Mouse (Mus musculus): Measurements from ENCODE around the gene Rnasek. TPM values are rescaled to one million over a fixed set of nuclear protein-coding genes. Genes with fewer than 3 reads are reported as not detected.

Gene Rnasek
- polyA plus RNA-seq, 1 experiment from 2014 or later, result 379 TPM

DNA sequence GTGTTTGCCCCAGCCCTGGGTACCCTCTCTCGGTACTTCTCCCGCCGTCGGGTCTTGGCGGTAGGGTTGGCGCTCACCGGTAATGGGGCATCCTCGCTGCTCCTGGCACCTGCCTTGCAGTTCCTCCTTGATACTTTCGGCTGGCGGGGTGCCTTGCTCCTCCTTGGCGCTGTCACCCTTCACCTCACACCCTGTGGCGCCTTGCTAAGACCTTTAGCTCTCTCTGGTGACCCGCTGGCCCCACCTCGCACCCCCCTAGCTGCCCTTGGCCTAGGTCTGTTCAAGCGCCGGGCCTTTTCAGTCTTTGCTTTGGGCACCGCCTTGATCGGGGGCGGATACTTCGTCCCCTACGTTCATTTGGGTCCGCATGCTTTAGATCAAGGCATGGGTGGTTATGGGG lies 24.3 kb downstream of the Rnasek start:
- ATAC-seq, result no peak
- 0 out of 2 replicates have a peak overlapping the region, but pooled peaks have one; percentile 6 for H3K4me3 ChIP-seq (ENCODE audit: low read depth, low read length)
- H3K9me3 ChIP-seq (replicated peaks; ENCODE audit: control insufficient read depth, low read length, poor library complexity, severe bottlenecking), result no peaks in the 10 kb centered on the region
- H3K4me2 ChIP-seq (ENCODE audit: low read length), result peak overlapping the region; percentile 89; the same call in 1 of the 2 replicates
- H3K36me3 ChIP-seq (ENCODE audit: control insufficient read depth, insufficient read depth, low read length), result 0 out of 2 replicates have a peak, but pooled peaks cover 2% of the 10 kb centered on the region
- H3K4me1 ChIP-seq (ENCODE audit: control insufficient read depth, insufficient read depth, low read length), result peaks cover 35% of the 10 kb centered on the region
- 10% methylated on average over 22 of the region's 22 CpGs for WGBS
- peaks cover 32% of the 10 kb centered on the region for H3K27me3 ChIP-seq (ENCODE audit: control insufficient read depth, insufficient read depth, low read depth, low read length)
- H3K9ac ChIP-seq (ENCODE audit: low read depth, low read length), result peak overlapping the region; percentile 28; the same call in 1 of the 2 replicates
- no peak overlapping the region for H3K27ac ChIP-seq (ENCODE audit: low read length)

DNA sequence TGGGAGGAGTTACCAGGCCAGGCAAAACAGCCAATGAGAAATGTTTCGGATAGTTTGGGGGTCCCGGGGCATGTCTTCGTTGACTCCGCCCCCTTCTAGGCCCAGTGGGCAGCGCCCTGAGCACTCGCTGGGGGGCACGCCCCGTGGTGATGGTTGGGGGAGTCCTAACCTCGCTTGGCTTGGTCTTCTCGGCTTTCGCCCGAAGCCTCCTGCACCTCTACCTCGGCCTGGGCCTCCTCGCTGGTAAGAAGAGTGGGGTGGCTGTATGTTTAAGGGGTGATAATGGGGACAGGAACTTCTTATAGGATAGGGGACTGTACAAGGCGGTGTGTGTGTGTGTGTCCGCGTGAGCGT lies 24.8 kb downstream of the Rnasek start:
- 4% methylated on average over 18 of the region's 18 CpGs for WGBS
- Histone ChIP-seq H3K9ac (ENCODE audit: low read depth, low read length) (peak overlapping the region; percentile 67), H3K4me1 (ENCODE audit: control insufficient read depth, insufficient read depth, low read length) (peaks cover 35% of the 10 kb centered on the region), H3K9me3 (replicated peaks; ENCODE audit: control insufficient read depth, low read length, poor library complexity, severe bottlenecking) (no peaks in the 10 kb centered on the region), H3K4me3 (ENCODE audit: low read depth, low read length) (peak overlapping the region; percentile 40; the same call in 1 of the 2 replicates), H3K36me3 (ENCODE audit: control insufficient read depth, insufficient read depth, low read length) (0 out of 2 replicates have a peak, but pooled peaks cover 2% of the 10 kb centered on the region), H3K27ac (ENCODE audit: low read length) (no peak overlapping the region), H3K4me2 (ENCODE audit: low read length) (peak overlapping the region; percentile 89), H3K27me3 (ENCODE audit: control insufficient read depth, insufficient read depth, low read depth, low read length) (peaks cover 32% of the 10 kb centered on the region)
- no peak for ATAC-seq

DNA sequence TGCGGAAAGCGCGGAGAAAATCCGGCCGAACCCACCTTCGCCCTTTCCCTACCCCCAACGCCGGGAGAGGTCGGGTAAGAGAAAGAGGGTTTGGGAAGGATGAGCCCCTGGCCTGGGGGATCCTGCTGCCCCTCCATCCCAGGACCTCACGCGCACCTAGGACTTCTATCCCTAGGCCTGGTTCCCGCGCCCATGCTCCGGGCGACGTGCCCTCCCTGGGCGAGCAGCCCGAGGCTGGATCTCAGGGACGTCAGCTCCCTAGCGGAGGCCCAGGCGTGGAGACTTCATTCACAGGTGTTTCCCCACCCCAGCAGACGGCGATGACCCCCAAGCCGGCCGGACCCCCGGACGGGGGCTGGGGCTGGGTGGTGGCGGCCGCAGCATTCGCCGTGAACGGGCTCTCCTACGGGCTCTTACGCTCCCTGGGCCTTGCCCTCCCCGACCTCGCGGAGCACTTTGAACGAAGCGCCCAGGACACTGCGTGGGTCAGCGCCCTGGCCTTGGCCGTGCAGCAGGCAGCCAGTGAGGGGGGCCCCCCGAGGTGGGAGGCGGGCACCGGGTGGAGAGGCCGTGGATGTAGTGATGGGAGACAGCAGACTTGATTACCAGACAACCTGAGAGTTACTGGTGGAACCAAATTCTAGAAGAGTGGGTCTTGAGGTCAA lies 25.3 kb downstream of the Rnasek start:
- WGBS, result under 1% methylated on average over 44 of the region's 46 CpGs
- peak overlapping the region; percentile 89 for H3K4me2 ChIP-seq (ENCODE audit: low read length)
- no peaks in the 10 kb centered on the region for H3K9me3 ChIP-seq (replicated peaks; ENCODE audit: control insufficient read depth, low read length, poor library complexity, severe bottlenecking)
- no peak overlapping the region for H3K27ac ChIP-seq (ENCODE audit: low read length)
- H3K27me3 ChIP-seq (ENCODE audit: control insufficient read depth, insufficient read depth, low read depth, low read length), result peaks cover 32% of the 10 kb centered on the region
- 0 out of 2 replicates have a peak, but pooled peaks cover 2% of the 10 kb centered on the region for H3K36me3 ChIP-seq (ENCODE audit: control insufficient read depth, insufficient read depth, low read length)
- peak overlapping the region; percentile 67 for H3K9ac ChIP-seq (ENCODE audit: low read depth, low read length)
- peak; percentile 56; the same call in 1 of the 2 replicates for ATAC-seq
- H3K4me3 ChIP-seq (ENCODE audit: low read depth, low read length), result peak overlapping the region; percentile 40
- peaks cover 30% of the 10 kb centered on the region for H3K4me1 ChIP-seq (ENCODE audit: control insufficient read depth, insufficient read depth, low read length)

DNA sequence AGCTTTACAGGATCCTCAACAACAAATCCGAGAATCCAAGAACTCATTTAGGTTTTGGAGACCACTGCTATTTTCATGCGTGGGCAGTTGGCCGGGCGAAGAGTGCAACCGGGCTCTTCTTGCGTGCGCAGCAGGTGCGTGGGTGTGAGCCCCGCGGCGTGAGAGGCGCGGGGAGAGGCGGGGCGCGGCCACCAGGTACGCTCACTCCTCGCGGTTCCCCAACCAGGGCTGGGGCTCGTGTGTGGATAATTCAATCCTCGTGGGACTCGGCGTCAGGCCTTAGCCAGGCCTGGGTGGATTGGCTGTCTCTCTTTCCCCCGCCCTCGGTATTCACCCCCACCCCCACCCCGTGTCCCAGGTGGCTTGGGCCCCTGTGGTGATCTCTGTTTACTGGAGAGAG lies 25.9 kb downstream of the Rnasek start:
- H3K4me1 ChIP-seq (ENCODE audit: control insufficient read depth, insufficient read depth, low read length), result peaks cover 24% of the 10 kb centered on the region
- H3K4me3 ChIP-seq (ENCODE audit: low read depth, low read length), result peak overlapping the region; percentile 40
- ATAC-seq, result 0 out of 2 replicates have a peak, but pooled peaks have one; percentile 25
- peak overlapping the region; percentile 67 for H3K9ac ChIP-seq (ENCODE audit: low read depth, low read length)
- H3K36me3 ChIP-seq (ENCODE audit: control insufficient read depth, insufficient read depth, low read length), result 0 out of 2 replicates have a peak, but pooled peaks cover 2% of the 10 kb centered on the region
- no peaks in the 10 kb centered on the region for H3K9me3 ChIP-seq (replicated peaks; ENCODE audit: control insufficient read depth, low read length, poor library complexity, severe bottlenecking)
- H3K27ac ChIP-seq (ENCODE audit: low read length), result no peak overlapping the region
- peaks cover 32% of the 10 kb centered on the region for H3K27me3 ChIP-seq (ENCODE audit: control insufficient read depth, insufficient read depth, low read depth, low read length)
- H3K4me2 ChIP-seq (ENCODE audit: low read length), result peak overlapping the region; percentile 89
- WGBS, result 7% methylated on average over 26 of the region's 26 CpGs

DNA sequence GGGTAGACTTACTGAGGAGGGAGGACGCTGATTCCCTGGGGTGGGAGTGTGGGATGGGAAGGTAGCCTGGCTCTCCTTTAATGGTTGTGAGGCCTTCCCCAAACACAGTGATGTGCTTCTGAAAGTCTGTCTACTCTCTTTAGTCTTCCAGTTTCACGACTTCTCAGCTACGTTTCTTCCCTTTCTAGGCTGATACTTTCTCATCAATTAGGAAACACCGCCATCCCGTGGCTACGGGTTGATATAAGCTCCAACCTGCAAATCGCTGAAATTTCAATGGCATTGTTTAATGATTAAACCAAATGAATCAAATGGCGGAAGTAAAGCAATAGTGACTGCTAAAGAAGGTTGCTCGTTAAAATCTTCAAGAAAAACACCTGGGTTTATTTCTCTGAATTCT lies 26.7 kb downstream of the Rnasek start:
- ATAC-seq, result no peak
- 13% methylated on average over 9 of the region's 9 CpGs for WGBS
- no peak overlapping the region for H3K4me2 ChIP-seq (ENCODE audit: low read length)
- H3K27me3 ChIP-seq (ENCODE audit: control insufficient read depth, insufficient read depth, low read depth, low read length), result peaks cover 32% of the 10 kb centered on the region
- no peaks in the 10 kb centered on the region for H3K9me3 ChIP-seq (replicated peaks; ENCODE audit: control insufficient read depth, low read length, poor library complexity, severe bottlenecking)
- no peak overlapping the region for H3K4me3 ChIP-seq (ENCODE audit: low read depth, low read length)
- H3K4me1 ChIP-seq (ENCODE audit: control insufficient read depth, insufficient read depth, low read length), result peaks cover 18% of the 10 kb centered on the region
- no peak overlapping the region for H3K9ac ChIP-seq (ENCODE audit: low read depth, low read length)
- H3K27ac ChIP-seq (ENCODE audit: low read length), result no peak overlapping the region
- 0 out of 2 replicates have a peak, but pooled peaks cover 2% of the 10 kb centered on the region for H3K36me3 ChIP-seq (ENCODE audit: control insufficient read depth, insufficient read depth, low read length)

DNA sequence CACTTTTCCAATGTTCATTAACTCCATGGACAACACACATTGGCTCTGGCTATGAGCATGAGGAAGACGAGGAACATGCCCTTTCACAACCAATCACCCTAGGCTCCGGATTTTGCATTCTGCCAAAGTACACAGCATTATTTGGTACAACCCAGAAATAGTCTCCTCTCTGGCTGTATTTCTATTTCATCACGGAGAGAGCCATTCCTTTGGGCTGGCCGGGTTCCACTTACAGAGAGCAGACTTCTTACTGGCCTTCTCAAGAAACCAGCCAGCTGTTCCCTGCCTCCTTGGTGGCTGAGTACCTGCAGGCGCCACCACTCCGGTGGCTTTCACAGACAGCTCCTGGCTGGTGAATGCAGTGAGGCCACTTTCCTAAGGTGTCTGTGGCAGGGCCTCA lies 27.2 kb downstream of the Rnasek start, which contains the start of gene Slc16a11:
Gene Slc16a11, plus strand, starts transcription at position 330 of the 400 bp plus-strand sequence.
- Histone ChIP-seq H3K4me2 (ENCODE audit: low read length) (peak within 1 kb of the TSS; percentile 89), H3K9ac (ENCODE audit: low read depth, low read length) (0 out of 2 replicates have a peak within 1 kb of the TSS, but pooled peaks have one; percentile 67), H3K27me3 (ENCODE audit: control insufficient read depth, insufficient read depth, low read depth, low read length) (peaks cover 32% of the 10 kb centered on the region), H3K4me3 (ENCODE audit: low read depth, low read length) (peak within 1 kb of the TSS; percentile 40), H3K4me1 (ENCODE audit: control insufficient read depth, insufficient read depth, low read length) (peaks cover 18% of the 10 kb centered on the region), H3K27ac (ENCODE audit: low read length) (no peak within 1 kb of the TSS), H3K36me3 (ENCODE audit: control insufficient read depth, insufficient read depth, low read length) (0 out of 2 replicates have a peak, but pooled peaks cover 2% of the 10 kb centered on the region), H3K9me3 (replicated peaks; ENCODE audit: control insufficient read depth, low read length, poor library complexity, severe bottlenecking) (no peaks in the 10 kb centered on the region)
- WGBS, result 62% methylated on average over 6 of the region's 6 CpGs
- ATAC-seq, result no peak

DNA sequence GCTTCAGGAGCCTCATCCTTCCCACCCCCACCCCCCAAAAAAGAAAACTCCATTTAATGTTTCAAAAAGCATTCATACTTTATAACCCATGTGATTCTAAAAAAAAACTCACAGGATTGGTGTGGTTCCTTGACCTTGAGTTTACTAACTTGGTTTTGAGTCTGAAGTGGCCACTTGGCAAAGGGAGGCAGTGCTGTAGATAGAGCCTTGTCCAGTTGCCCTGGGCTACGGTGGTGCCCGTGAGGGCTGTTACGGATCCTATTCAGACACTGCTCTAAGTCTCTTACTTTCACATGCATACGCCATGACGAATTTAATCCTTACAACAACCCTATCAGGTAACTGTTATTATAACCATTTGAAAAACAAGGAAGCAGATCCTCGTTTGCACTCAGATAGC lies 27.7 kb downstream of the Rnasek start:
- Histone ChIP-seq H3K4me3 (ENCODE audit: low read depth, low read length) (no peak overlapping the region), H3K4me2 (ENCODE audit: low read length) (no peak overlapping the region), H3K4me1 (ENCODE audit: control insufficient read depth, insufficient read depth, low read length) (peaks cover 18% of the 10 kb centered on the region), H3K9me3 (replicated peaks; ENCODE audit: control insufficient read depth, low read length, poor library complexity, severe bottlenecking) (no peaks in the 10 kb centered on the region), H3K27ac (ENCODE audit: low read length) (no peak overlapping the region), H3K9ac (ENCODE audit: low read depth, low read length) (no peak overlapping the region), H3K36me3 (ENCODE audit: control insufficient read depth, insufficient read depth, low read length) (0 out of 2 replicates have a peak, but pooled peaks cover 2% of the 10 kb centered on the region), H3K27me3 (ENCODE audit: control insufficient read depth, insufficient read depth, low read depth, low read length) (peaks cover 32% of the 10 kb centered on the region)
- no peak for ATAC-seq
- WGBS, result 67% methylated on average over 6 of the region's 6 CpGs

DNA sequence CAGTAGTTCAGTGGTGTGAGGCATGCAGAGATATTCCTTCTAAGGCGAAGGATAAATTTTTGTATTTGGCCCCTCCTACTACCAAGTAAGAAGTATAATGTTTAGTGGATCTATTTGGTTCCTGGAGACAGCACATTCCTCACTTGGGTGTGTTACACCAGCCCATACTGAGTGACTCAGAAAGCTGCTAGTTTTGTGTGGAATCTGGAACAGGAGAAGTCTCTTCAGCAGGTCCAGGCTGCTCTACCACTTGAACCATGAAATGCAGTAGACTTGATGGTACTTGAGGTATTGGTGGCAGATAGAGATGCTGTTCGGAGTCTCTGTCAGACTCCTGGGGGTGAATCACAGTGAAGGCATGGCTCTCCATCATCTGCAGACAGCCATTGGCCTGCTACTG lies 29.0 kb downstream of the Rnasek start:
- ATAC-seq, result no peak
- H3K9ac ChIP-seq (ENCODE audit: low read depth, low read length), result no peak overlapping the region
- peaks cover 21% of the 10 kb centered on the region for H3K27me3 ChIP-seq (ENCODE audit: control insufficient read depth, insufficient read depth, low read depth, low read length)
- no peaks in the 10 kb centered on the region for H3K9me3 ChIP-seq (replicated peaks; ENCODE audit: control insufficient read depth, low read length, poor library complexity, severe bottlenecking)
- no peak overlapping the region for H3K4me3 ChIP-seq (ENCODE audit: low read depth, low read length)
- 92% methylated on average over 2 of the region's 2 CpGs for WGBS
- H3K36me3 ChIP-seq (ENCODE audit: control insufficient read depth, insufficient read depth, low read length), result no peaks in the 10 kb centered on the region
- no peak overlapping the region for H3K27ac ChIP-seq (ENCODE audit: low read length)
- H3K4me2 ChIP-seq (ENCODE audit: low read length), result no peak overlapping the region
- peaks cover 18% of the 10 kb centered on the region for H3K4me1 ChIP-seq (ENCODE audit: control insufficient read depth, insufficient read depth, low read length)

DNA sequence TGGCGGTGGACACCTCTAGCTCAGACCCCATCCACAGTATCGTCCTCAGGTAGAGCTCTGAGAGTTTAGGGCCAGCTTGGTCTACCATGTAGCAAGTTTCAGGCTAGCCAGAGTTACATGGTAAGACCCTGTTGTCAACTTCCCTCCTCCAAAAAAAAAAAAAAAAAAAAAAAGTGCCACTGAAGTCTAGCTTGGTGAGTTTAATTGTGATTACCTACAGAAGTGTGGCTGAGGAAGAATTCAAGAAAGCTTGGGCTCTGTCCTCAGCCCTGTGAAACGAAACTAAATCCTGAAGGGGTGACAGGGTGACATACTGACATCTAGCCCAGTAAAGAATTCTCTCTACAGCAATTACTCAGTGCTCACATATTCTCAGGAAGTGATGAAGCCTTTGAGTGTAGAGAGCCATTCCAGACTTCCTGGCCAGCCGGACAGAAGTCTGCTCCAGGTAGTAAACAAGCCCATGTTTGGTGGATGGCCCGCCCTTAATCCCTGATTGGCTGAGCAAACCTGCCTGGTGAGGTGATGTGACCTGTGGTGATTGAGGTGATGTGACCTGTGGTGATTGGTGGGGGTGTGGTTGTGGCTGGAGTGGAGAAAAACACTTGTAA lies 30.8 kb downstream of the Rnasek start:
- Histone ChIP-seq H3K27ac (ENCODE audit: low read length) (no peak overlapping the region), H3K36me3 (ENCODE audit: control insufficient read depth, insufficient read depth, low read length) (no peaks in the 10 kb centered on the region), H3K27me3 (ENCODE audit: control insufficient read depth, insufficient read depth, low read depth, low read length) (peaks cover 8% of the 10 kb centered on the region; the same call in 1 of the 2 replicates), H3K4me1 (ENCODE audit: control insufficient read depth, insufficient read depth, low read length) (peaks cover 4% of the 10 kb centered on the region; the same call in 1 of the 2 replicates), H3K9me3 (replicated peaks; ENCODE audit: control insufficient read depth, low read length, poor library complexity, severe bottlenecking) (no peaks in the 10 kb centered on the region), H3K4me3 (ENCODE audit: low read depth, low read length) (no peak overlapping the region), H3K4me2 (ENCODE audit: low read length) (no peak overlapping the region), H3K9ac (ENCODE audit: low read depth, low read length) (no peak overlapping the region)
- ATAC-seq, result no peak
- 81% methylated on average over 5 of the region's 5 CpGs for WGBS
